Mouse (Mus musculus): ENCODE data around the gene Cdc26. TPM values are rescaled to one million over a fixed set of nuclear protein-coding genes. Genes with fewer than 3 reads are reported as not detected.

Cdc26 gene
- total RNA-seq, 1 experiment from 2014 or later = 145 TPM

GRCm38 (mm10) chr4:62367586-62367985 is 40.9 kb downstream of the Cdc26 start:
- peak; percentile 87 for ATAC-seq (replicated peaks; ENCODE audit: low read depth, poor library complexity, severe bottlenecking)

GRCm38 (mm10) chr4:62366291-62366690 is 42.2 kb downstream of the Cdc26 start:
- ATAC-seq (replicated peaks; ENCODE audit: low read depth, poor library complexity, severe bottlenecking) = no peak

GRCm38 (mm10) chr4:62364299-62364698 is 44.1 kb downstream of the Cdc26 start:
- ATAC-seq (replicated peaks; ENCODE audit: low read depth, poor library complexity, severe bottlenecking) = no peak

- ATAC-seq (replicated peaks; ENCODE audit: low read depth, poor library complexity, severe bottlenecking) = no peak
Observed at GRCm38 (mm10) chr4:62362437-62362836, 46.0 kb downstream of the Cdc26 start.

GRCm38 (mm10) chr4:62361997-62362396 is 46.4 kb downstream of the Cdc26 start:
- no peak for ATAC-seq (replicated peaks; ENCODE audit: low read depth, poor library complexity, severe bottlenecking)

- no peak for ATAC-seq (replicated peaks; ENCODE audit: low read depth, poor library complexity, severe bottlenecking)
Observed at GRCm38 (mm10) chr4:62361571-62361970, 46.9 kb downstream of the Cdc26 start.

- ATAC-seq (replicated peaks; ENCODE audit: low read depth, poor library complexity, severe bottlenecking) = no peak
Observed at GRCm38 (mm10) chr4:62360805-62361455, 47.5 kb downstream of the Cdc26 start.

GRCm38 (mm10) chr4:62360088-62360804 is 48.2 kb downstream of the Cdc26 start, which contains the start of the genes Fkbp15 and Slc31a1:
Gene Fkbp15 (minus strand): TSS chr4:62360548.
Gene Slc31a1 (plus strand): TSS chr4:62360727.
- peak; percentile 93 for ATAC-seq (replicated peaks; ENCODE audit: low read depth, poor library complexity, severe bottlenecking)

GRCm38 (mm10) chr4:62359256-62359775 is 49.1 kb downstream of the Cdc26 start:
- ATAC-seq (replicated peaks; ENCODE audit: low read depth, poor library complexity, severe bottlenecking) = no peak

GRCm38 (mm10) chr4:62357631-62358148 is 50.8 kb downstream of the Cdc26 start:
- ATAC-seq (replicated peaks; ENCODE audit: low read depth, poor library complexity, severe bottlenecking) = peak; percentile 40

- ATAC-seq (replicated peaks; ENCODE audit: low read depth, poor library complexity, severe bottlenecking) = peak; percentile 53
Observed at GRCm38 (mm10) chr4:62349371-62349770, 59.1 kb downstream of the Cdc26 start.

GRCm38 (mm10) chr4:62348329-62348705 is 60.1 kb downstream of the Cdc26 start:
- ATAC-seq (replicated peaks; ENCODE audit: low read depth, poor library complexity, severe bottlenecking) = no peak

- ATAC-seq (replicated peaks; ENCODE audit: low read depth, poor library complexity, severe bottlenecking) = no peak
Observed at GRCm38 (mm10) chr4:62347605-62348328, 60.7 kb downstream of the Cdc26 start.

GRCm38 (mm10) chr4:62345827-62346226 is 62.6 kb downstream of the Cdc26 start:
- no peak for ATAC-seq (replicated peaks; ENCODE audit: low read depth, poor library complexity, severe bottlenecking)

- ATAC-seq (replicated peaks; ENCODE audit: low read depth, poor library complexity, severe bottlenecking) = peak; percentile 54; the same call in 1 of the 2 replicates
Observed at GRCm38 (mm10) chr4:62344000-62344399, 64.4 kb downstream of the Cdc26 start.

GRCm38 (mm10) chr4:62338536-62338935 is 69.9 kb downstream of the Cdc26 start:
- ATAC-seq (replicated peaks; ENCODE audit: low read depth, poor library complexity, severe bottlenecking) = no peak

Data from common myeloid progenitor, adult 5-6 weeks (primary cell).